Mouse (Mus musculus) myocyte (in vitro differentiated cells): ENCODE results near the gene Zfp266.

Source experiments
- E2F4 ChIP-seq: IDR thresholded peaks from one replicate; pipeline ENCODE4 v1.6.1; 2011; ENCODE audit warnings: mild to moderate bottlenecking, control low read depth, moderate library complexity; ENCODE audit not compliant: insufficient read depth
- MAX ChIP-seq: IDR thresholded peaks from one replicate; pipeline ENCODE4 v1.6.1; 2011; ENCODE audit warnings: low read depth, mild to moderate bottlenecking, control low read depth
- POLR2A ChIP-seq: IDR thresholded peaks from one replicate; pipeline ENCODE4 v1.6.1; 2011; ENCODE audit warnings: low read depth, mild to moderate bottlenecking, control low read depth, moderate library complexity; ENCODE audit not compliant: insufficient read length
- SRF ChIP-seq: IDR thresholded peaks from one replicate; pipeline ENCODE4 v1.6.1; 2011; ENCODE audit warnings: low read depth; ENCODE audit not compliant: control insufficient read depth, insufficient read length
- USF1 ChIP-seq: IDR thresholded peaks from one replicate; pipeline ENCODE4 v1.6.1; 2011; ENCODE audit warnings: low read depth, mild to moderate bottlenecking, control low read depth, moderate library complexity

GRCm38 (mm10) chr9:20510346-20510745, 10.9 kb downstream of the Zfp266 start:
- TF ChIP-seq MAX (no peak), POLR2A (no peak), SRF (no peak), E2F4 (no peak), USF1 (no peak)
